Mouse (Mus musculus) intestine, embryonic 14.5 days (tissue): Measurements from ENCODE around the gene Defb45. TPM values are rescaled to one million over a fixed set of nuclear protein-coding genes. Genes with fewer than 3 reads are reported as not detected.

Experiments used
- ATAC-seq: fragments of 200-750 bp; cut with Nextera tagmentation; replicated peaks from 2 replicates; pipeline ENCODE4 v1.8.0; 2017; ENCODE audit warnings: low read depth, moderate number of reproducible peaks, moderate TSS enrichment, moderate library complexity; ENCODE audit not compliant: low FRiP score, low TSS enrichment
- DNase-seq: peaks from one replicate; pipeline ENCODE4 v3.0.0-alpha.2; 2018; ENCODE audit warnings: low spot score
- H3K27ac ChIP-seq: fragments of 300-500 bp; sonication (generic); 2 replicates; pipeline ENCODE4 v1.5.1; 2014; ENCODE audit warnings: low read depth, mild to moderate bottlenecking, control low read depth
- H3K27me3 ChIP-seq: fragments of 300-500 bp; sonication (generic); replicated peaks from 2 replicates; pipeline ENCODE4 v1.6.1; 2014; ENCODE audit warnings: low read length, control low read depth; ENCODE audit not compliant: control insufficient read depth, insufficient read depth
- H3K36me3 ChIP-seq: fragments of 300-500 bp; sonication (generic); 2 replicates; pipeline ENCODE4 v1.6.1; 2014; ENCODE audit warnings: low read length, control low read depth; ENCODE audit not compliant: control insufficient read depth, insufficient read depth
- H3K4me1 ChIP-seq: fragments of 300-500 bp; sonication (generic); replicated peaks from 2 replicates; pipeline ENCODE4 v1.6.1; 2014; ENCODE audit warnings: low read length, control low read depth, mixed read lengths; ENCODE audit not compliant: control insufficient read depth, insufficient read depth
- H3K4me2 ChIP-seq: fragments of 300-500 bp; sonication (generic); 2 replicates; pipeline ENCODE4 v1.6.1; 2014; ENCODE audit warnings: low read length
- H3K4me3 ChIP-seq: fragments of 300-500 bp; sonication (generic); 2 replicates; pipeline ENCODE4 v1.5.1; 2014; ENCODE audit warnings: low read depth, low read length, control low read depth, mixed read lengths
- H3K9ac ChIP-seq: fragments of 300-500 bp; sonication (generic); 2 replicates; pipeline ENCODE4 v1.6.1; 2014; ENCODE audit warnings: mild to moderate bottlenecking, low read length
- H3K9me3 ChIP-seq: fragments of 300-500 bp; sonication (generic); 2 replicates; pipeline ENCODE4 v1.6.1; 2016; ENCODE audit warnings: low read length, control low read depth; ENCODE audit not compliant: control insufficient read depth
- WGBS: fragments of 180-500 bp; shearing (Covaris S2); extraction: QIAGEN DNeasy Blood & Tissue Kit; methylation state at CpG from one replicate; pipeline ENCODE4 v1.1.7; 2014; 5-methylcytosine and 5-hydroxymethylcytosine counted together
- polyA plus RNA-seq: library from polyadenylated mRNA; unstranded; fragments of >200 nt; fragmentation: Nextera tagmentation; extraction: Ambion mirVana; gene quantifications from 2 replicates; pipeline ENCODE4 v1.2.1, GENCODE M21; 2014

Gene Defb45
- polyA plus RNA-seq, 1 experiment from 2014 or later: not detected

DNA sequence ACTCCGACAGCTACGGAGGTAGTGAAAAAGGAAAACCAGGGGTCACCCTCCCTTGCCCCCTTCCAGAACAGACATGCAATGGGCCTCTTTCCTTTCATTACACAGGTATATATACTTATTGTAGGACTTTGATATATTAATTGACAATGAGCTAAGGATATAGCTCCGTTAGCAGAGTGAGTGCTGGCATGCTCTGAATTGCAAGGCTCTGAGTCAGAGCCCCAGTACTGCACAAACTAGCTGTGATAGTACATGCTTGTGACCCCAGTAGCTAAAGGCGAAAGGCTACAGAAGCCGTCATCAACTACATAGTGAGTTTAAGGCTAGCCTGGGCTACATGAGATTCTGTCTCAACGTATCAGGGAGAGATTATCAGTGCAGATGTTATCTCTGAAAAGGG lies 30.7 kb upstream of the Defb45 start:
- Histone ChIP-seq H3K9ac (no peak overlapping the region), H3K9me3 (no peaks in the 10 kb centered on the region), H3K4me3 (no peak overlapping the region), H3K4me1 (peaks cover 8% of the 10 kb centered on the region; the same call in 1 of the 2 replicates), H3K4me2 (no peak overlapping the region), H3K27ac (no peak overlapping the region), H3K36me3 (no peaks in the 10 kb centered on the region), H3K27me3 (peaks cover 38% of the 10 kb centered on the region)
- DNase-seq (no peak), ATAC-seq (no peak)
- 83% methylated on average over 6 of the region's 6 CpGs for WGBS

DNA sequence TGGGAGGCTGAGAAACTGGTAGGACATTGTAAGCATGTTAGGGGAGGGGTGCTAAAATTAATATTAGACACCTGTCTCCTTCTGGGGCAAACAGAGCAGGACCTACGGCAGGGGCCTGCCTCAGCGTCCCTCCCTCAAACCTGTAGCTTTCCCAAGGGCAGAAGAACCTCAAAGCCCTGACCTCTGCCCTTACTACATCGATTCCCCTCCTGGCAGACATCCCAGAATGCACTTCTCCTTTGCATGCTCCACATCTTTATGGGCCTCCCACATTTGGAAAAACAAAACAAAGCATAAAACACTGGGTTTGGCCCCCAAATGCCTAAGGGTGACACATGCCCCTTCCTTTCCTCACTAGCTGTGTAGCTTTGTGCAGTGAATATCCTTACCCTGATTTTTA lies 30.0 kb upstream of the Defb45 start:
- Histone ChIP-seq H3K27ac (no peak overlapping the region), H3K4me2 (no peak overlapping the region), H3K36me3 (no peaks in the 10 kb centered on the region), H3K27me3 (peaks cover 38% of the 10 kb centered on the region), H3K4me3 (no peak overlapping the region), H3K9me3 (no peaks in the 10 kb centered on the region), H3K9ac (no peak overlapping the region), H3K4me1 (peaks cover 8% of the 10 kb centered on the region; the same call in 1 of the 2 replicates)
- 40% methylated on average over 3 of the region's 3 CpGs for WGBS
- ATAC-seq (no peak), DNase-seq (no peak)

DNA sequence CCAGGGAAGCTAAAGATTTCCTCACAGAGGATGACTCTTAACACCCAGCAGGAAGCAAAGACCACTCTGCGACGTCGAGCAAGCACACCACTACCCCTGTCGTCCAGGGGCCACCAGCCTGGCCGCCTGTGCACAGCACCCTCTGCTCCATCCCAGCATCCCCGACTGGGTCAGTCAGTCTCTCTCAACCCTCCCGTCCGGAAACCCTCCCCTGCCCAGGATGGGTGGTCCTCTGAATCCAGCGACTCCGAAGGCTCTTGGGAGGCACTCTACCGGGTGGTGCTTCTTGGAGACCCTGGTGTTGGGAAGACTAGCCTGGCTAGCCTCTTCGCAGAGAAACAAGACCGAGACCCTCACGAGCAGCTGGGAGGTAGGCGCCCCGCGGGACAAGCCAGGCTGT lies 28.9 kb upstream of the Defb45 start:
- 0 out of 2 replicates have a peak, but pooled peaks cover 3% of the 10 kb centered on the region for H3K9me3 ChIP-seq
- WGBS: 48% methylated on average over 17 of the region's 17 CpGs
- H3K27me3 ChIP-seq: peaks cover 38% of the 10 kb centered on the region
- no peak overlapping the region for H3K9ac ChIP-seq
- H3K4me2 ChIP-seq: peak overlapping the region; percentile 73
- no peaks in the 10 kb centered on the region for H3K36me3 ChIP-seq
- ATAC-seq (no peak), DNase-seq (no peak)
- H3K4me1 ChIP-seq: peaks cover 4% of the 10 kb centered on the region; the same call in 1 of the 2 replicates
- peak overlapping the region; percentile 7; the same call in 1 of the 2 replicates for H3K27ac ChIP-seq
- peak overlapping the region; percentile 51 for H3K4me3 ChIP-seq

DNA sequence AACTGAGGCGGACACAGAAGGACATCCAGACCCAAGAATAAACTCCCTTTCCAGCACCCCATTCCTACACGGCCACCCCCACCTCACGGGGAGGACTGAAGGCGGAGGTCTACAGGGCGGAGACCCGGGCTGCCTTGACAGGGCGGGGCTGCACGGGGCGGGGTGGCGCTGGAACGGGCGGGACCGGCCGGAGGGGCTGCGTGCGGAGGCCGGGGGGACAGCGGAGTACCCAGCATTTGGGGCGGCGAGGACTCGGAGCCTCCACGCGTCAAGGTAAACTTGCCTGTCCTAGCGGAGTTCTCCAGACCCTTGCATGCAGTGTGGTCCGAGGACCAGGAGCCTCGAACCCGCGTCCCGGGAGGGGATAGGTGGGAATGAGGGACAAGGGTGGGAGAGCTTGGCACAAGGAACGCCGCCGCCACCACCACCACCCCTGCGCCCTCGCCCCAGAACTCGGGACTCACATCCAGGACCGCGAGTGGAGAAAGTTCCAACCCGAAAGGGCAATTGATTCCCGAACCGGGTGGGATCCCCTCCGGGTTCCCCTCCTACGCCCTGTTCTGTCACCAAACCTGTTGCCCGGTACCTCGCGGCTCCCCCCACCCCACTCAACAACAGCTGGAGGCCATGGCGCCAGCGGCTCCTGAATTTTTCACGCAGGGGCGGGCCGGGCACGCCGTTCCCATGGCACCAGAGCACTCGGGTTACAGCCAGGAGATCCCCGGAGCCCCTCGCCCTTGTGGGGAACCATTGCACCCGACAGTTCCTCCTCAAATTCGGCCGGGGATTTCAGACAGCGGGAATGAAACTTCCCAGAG lies 27.8 kb upstream of the Defb45 start, which contains the start of gene Rem1:
Gene Rem1, plus strand, starts transcription at position 178 of the 818 bp plus-strand sequence.
- H3K27me3 ChIP-seq: peaks cover 38% of the 10 kb centered on the region
- peaks cover 4% of the 10 kb centered on the region; the same call in 1 of the 2 replicates for H3K4me1 ChIP-seq
- H3K36me3 ChIP-seq: no peaks in the 10 kb centered on the region
- H3K4me2 ChIP-seq: peak within 1 kb of the TSS; percentile 73
- ATAC-seq: peak; percentile 53; the same call in 1 of the 2 replicates
- H3K9ac ChIP-seq: peak within 1 kb of the TSS; percentile 52
- H3K9me3 ChIP-seq: 0 out of 2 replicates have a peak, but pooled peaks cover 3% of the 10 kb centered on the region
- WGBS: 2% methylated on average over 58 of the region's 59 CpGs
- peak within 1 kb of the TSS; percentile 7; the same call in 1 of the 2 replicates for H3K27ac ChIP-seq
- peak; percentile 71 for DNase-seq
- H3K4me3 ChIP-seq: peak within 1 kb of the TSS; percentile 51

DNA sequence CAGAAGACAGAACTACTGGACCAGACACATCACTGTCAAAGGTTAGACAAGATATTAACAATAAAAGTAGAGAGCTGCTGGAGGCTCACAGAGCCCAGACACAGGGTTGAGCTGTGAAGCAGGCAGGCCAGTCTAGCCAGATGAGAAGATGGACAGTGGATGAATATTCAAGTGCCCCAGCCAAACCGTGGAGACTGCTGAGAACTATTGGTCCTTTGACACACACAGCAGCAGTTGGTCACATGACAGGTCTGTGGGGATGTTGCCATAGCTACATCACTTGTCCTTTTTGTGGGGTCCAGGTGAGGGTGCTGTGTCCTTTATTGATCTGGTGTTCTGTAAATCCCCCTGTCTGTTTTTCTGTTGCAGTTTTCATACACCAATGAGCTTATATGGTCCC lies 26.1 kb upstream of the Defb45 start:
- Histone ChIP-seq H3K9me3 (0 out of 2 replicates have a peak, but pooled peaks cover 3% of the 10 kb centered on the region), H3K4me1 (peaks cover 4% of the 10 kb centered on the region; the same call in 1 of the 2 replicates), H3K4me3 (no peak overlapping the region), H3K27ac (no peak overlapping the region), H3K27me3 (peaks cover 38% of the 10 kb centered on the region), H3K4me2 (no peak overlapping the region), H3K36me3 (no peaks in the 10 kb centered on the region), H3K9ac (no peak overlapping the region)
- DNase-seq (no peak), ATAC-seq (no peak)
- WGBS: 9% methylated on average over 1 of the region's 1 CpGs

DNA sequence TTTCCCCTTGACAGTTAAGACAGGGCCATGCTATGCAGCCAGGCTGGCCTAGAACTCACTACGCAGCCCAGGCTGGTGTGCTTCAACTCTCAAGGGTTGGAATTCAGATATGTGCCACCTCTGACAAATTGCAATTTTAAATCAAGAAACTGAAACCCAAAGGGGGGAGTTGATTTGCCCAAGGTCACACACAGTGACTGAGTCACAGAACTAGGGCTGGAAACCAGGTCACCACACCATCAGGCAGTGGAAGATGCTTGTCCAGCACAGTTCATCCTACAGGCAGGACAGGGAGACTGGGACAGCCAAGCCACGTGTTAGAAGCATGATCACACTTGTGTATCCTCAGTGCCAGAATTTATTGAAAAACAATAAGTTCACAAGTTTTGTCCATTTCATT lies 25.4 kb upstream of the Defb45 start:
- no peak overlapping the region for H3K27ac ChIP-seq
- no peak overlapping the region for H3K4me3 ChIP-seq
- no peak overlapping the region for H3K4me2 ChIP-seq
- WGBS: 89% methylated on average over 2 of the region's 2 CpGs
- DNase-seq (no peak), ATAC-seq (no peak)
- peaks cover 4% of the 10 kb centered on the region; the same call in 1 of the 2 replicates for H3K4me1 ChIP-seq
- H3K9ac ChIP-seq: no peak overlapping the region
- H3K9me3 ChIP-seq: 0 out of 2 replicates have a peak, but pooled peaks cover 3% of the 10 kb centered on the region
- no peaks in the 10 kb centered on the region for H3K36me3 ChIP-seq
- H3K27me3 ChIP-seq: peaks cover 36% of the 10 kb centered on the region

DNA sequence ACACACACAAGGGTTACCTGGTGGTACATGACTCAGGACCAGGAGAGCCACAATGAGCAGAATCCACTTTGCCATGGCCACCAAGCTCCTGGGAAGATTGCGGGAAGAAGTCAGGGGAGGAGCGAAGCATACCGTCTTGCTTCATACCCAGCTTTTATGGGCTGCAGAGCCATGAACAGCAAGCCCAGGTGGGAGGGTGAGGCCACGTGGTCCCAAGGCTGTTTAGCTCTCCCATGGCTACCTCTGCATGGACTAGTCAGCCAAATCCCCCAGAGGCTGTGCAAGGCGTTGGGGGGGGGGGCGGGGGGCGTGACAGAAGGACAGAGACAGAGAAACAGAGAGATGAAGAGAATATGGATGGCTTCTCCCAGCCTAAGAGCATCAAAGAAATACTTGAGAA lies 23.8 kb upstream of the Defb45 start, which contains the start of gene Defb25:
Gene Defb25, minus strand, starts transcription at position 101 of the 400 bp plus-strand sequence.
- no peak within 1 kb of the TSS for H3K4me3 ChIP-seq
- H3K27ac ChIP-seq: no peak within 1 kb of the TSS
- no peak for ATAC-seq
- peaks cover 28% of the 10 kb centered on the region for H3K27me3 ChIP-seq
- 0 out of 2 replicates have a peak, but pooled peaks cover 3% of the 10 kb centered on the region for H3K9me3 ChIP-seq
- 77% methylated on average over 7 of the region's 7 CpGs for WGBS
- DNase-seq: no peak
- H3K36me3 ChIP-seq: no peaks in the 10 kb centered on the region
- H3K4me2 ChIP-seq: no peak within 1 kb of the TSS
- H3K4me1 ChIP-seq: peaks cover 2% of the 10 kb centered on the region; the same call in 1 of the 2 replicates
- no peak within 1 kb of the TSS for H3K9ac ChIP-seq

GRCm38 (mm10) chr2:152622151-152622550 lies 23.0 kb upstream of the Defb45 start:
- H3K4me1 ChIP-seq: no peaks in the 10 kb centered on the region; the same call in 1 of the 2 replicates
- no peak overlapping the region for H3K27ac ChIP-seq
- no peaks in the 10 kb centered on the region for H3K36me3 ChIP-seq
- H3K9ac ChIP-seq: no peak overlapping the region
- H3K27me3 ChIP-seq: peaks cover 20% of the 10 kb centered on the region
- DNase-seq: no peak
- WGBS: 80% methylated on average over 13 of the region's 13 CpGs
- no peak overlapping the region for H3K4me3 ChIP-seq
- no peak for ATAC-seq
- 0 out of 2 replicates have a peak, but pooled peaks cover 3% of the 10 kb centered on the region for H3K9me3 ChIP-seq
- no peak overlapping the region for H3K4me2 ChIP-seq
